Mouse (Mus musculus): ENCODE measurements around the gene Prr23a2. TPM values are rescaled to one million over a fixed set of nuclear protein-coding genes. Genes with fewer than 3 reads are reported as not detected.

The Prr23a2 gene
- total and polyA plus RNA-seq, 2 experiments from 2014 or later: not detected

DNA sequence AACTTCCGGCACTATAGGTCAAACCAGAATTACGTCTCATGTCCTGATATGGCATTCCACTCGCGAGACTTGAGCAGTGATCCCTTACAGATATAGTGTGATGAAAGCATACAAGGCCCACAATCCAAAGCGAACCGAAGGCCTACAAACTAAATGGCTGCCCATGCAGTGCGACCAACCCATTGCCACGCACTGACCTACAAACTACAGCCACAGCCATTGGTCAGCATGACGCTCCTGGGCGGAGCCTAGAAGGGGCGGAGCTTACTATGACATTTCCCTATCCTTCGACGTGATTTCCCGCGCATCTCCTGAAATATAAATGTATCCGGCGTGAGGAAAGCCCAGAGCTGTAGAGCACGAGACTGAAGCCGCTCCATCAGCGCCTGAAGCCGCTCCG lies 14.2 kb upstream of the Prr23a2 start, which contains the start of gene Prr23a1:
Gene Prr23a1 (plus strand): TSS at position 387 of the 400 bp plus-strand sequence.
- Histone ChIP-seq H3K27ac (ENCODE audit: low read depth) (no peak within 1 kb of the TSS), H3K9ac (replicated peaks; ENCODE audit: low read depth, low read length) (no peak within 1 kb of the TSS), H3K4me3 (ENCODE audit: low read depth, low read length) (no peak within 1 kb of the TSS), H3K27me3 (ENCODE audit: control insufficient read depth, insufficient read depth, low read length) (no peaks in the 10 kb centered on the region), H3K9me3 (replicated peaks; ENCODE audit: control insufficient read depth, low read length) (no peaks in the 10 kb centered on the region), H3K4me2 (ENCODE audit: low read depth, low read length) (peak within 1 kb of the TSS; percentile 4; the same call in 1 of the 2 replicates), H3K36me3 (replicated peaks; ENCODE audit: control insufficient read depth, insufficient read depth, low read length) (no peaks in the 10 kb centered on the region), H3K4me1 (ENCODE audit: control insufficient read depth, insufficient read depth) (no peaks in the 10 kb centered on the region)
- WGBS: 53% methylated on average over 22 of the region's 22 CpGs
- no peak for ATAC-seq (ENCODE audit: insufficient read depth, low read depth)
- DNase-seq (ENCODE audit: low spot score): no peak
- TF ChIP-seq EP300 (IDR thresholded peaks at IDR 0.05; ENCODE audit: low read depth) (no peak), CTCF (IDR thresholded peaks at IDR 0.05; ENCODE audit: low read depth) (no peak)

- TF ChIP-seq EP300 (IDR thresholded peaks at IDR 0.05; ENCODE audit: low read depth): no peak
- TF ChIP-seq CTCF (IDR thresholded peaks at IDR 0.05; ENCODE audit: low read depth): no peak; the same call in 1 of the 2 replicates
- no peaks in the 10 kb centered on the region for H3K4me1 ChIP-seq (ENCODE audit: control insufficient read depth, insufficient read depth)
- H3K4me2 ChIP-seq (ENCODE audit: low read depth, low read length): no peak overlapping the region
- 63% methylated on average over 3 of the region's 3 CpGs for WGBS
- peaks cover 5% of the 10 kb centered on the region; the same call in 1 of the 2 replicates for H3K27me3 ChIP-seq (ENCODE audit: control insufficient read depth, insufficient read depth, low read length)
- H3K27ac ChIP-seq (ENCODE audit: low read depth): no peak overlapping the region
- H3K4me3 ChIP-seq (ENCODE audit: low read depth, low read length): no peak overlapping the region
- no peaks in the 10 kb centered on the region for H3K9me3 ChIP-seq (replicated peaks; ENCODE audit: control insufficient read depth, low read length)
- DNase-seq (ENCODE audit: low spot score) (no peak), ATAC-seq (ENCODE audit: insufficient read depth, low read depth) (no peak)
- no peaks in the 10 kb centered on the region for H3K36me3 ChIP-seq (replicated peaks; ENCODE audit: control insufficient read depth, insufficient read depth, low read length)
- H3K9ac ChIP-seq (replicated peaks; ENCODE audit: low read depth, low read length): no peak overlapping the region
These were observed 7.2 kb downstream of the Prr23a2 start for GRCm38 (mm10) chr9:98863463-98863862.

GRCm38 (mm10) chr9:98864571-98864970 lies 8.3 kb downstream of the Prr23a2 start, which contains the start of gene Prr23a3:
Prr23a3 (plus strand) TSS chr9:98864767.
- DNase-seq (ENCODE audit: low spot score): no peak
- no peak within 1 kb of the TSS for H3K27ac ChIP-seq (ENCODE audit: low read depth)
- H3K4me3 ChIP-seq (ENCODE audit: low read depth, low read length): no peak within 1 kb of the TSS
- H3K27me3 ChIP-seq (ENCODE audit: control insufficient read depth, insufficient read depth, low read length): peaks cover 5% of the 10 kb centered on the region; the same call in 1 of the 2 replicates
- TF ChIP-seq EP300 (IDR thresholded peaks at IDR 0.05; ENCODE audit: low read depth): no peak
- TF ChIP-seq CTCF (IDR thresholded peaks at IDR 0.05; ENCODE audit: low read depth): no peak
- no peaks in the 10 kb centered on the region for H3K9me3 ChIP-seq (replicated peaks; ENCODE audit: control insufficient read depth, low read length)
- no peak within 1 kb of the TSS for H3K9ac ChIP-seq (replicated peaks; ENCODE audit: low read depth, low read length)
- no peak for ATAC-seq (ENCODE audit: insufficient read depth, low read depth)
- H3K4me1 ChIP-seq (ENCODE audit: control insufficient read depth, insufficient read depth): no peaks in the 10 kb centered on the region
- H3K4me2 ChIP-seq (ENCODE audit: low read depth, low read length): no peak within 1 kb of the TSS
- no peaks in the 10 kb centered on the region for H3K36me3 ChIP-seq (replicated peaks; ENCODE audit: control insufficient read depth, insufficient read depth, low read length)
- 35% methylated on average over 22 of the region's 22 CpGs for WGBS

DNA sequence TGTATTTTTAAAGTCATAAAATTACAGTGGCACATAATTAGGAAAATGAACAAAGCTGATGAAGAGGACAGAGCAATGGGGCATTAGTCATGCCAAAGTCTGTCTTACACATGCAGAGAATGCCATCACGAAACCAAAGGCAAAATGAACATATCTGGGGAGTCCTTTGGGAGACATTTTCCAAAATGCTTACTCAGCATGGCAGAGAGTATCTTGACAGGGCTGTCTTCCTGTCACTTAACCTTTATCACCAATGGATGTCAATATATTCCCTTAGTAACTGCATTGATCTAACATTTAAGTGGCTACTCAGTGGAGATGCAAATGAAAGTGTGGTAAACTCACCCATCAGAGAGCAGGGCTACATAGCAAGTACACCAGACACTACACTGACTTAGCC lies 45.2 kb downstream of the Prr23a2 start:
- 50% methylated on average over 1 of the region's 1 CpGs for WGBS
- no peak for ATAC-seq (ENCODE audit: insufficient read depth, low read depth)
- Histone ChIP-seq H3K27me3 (ENCODE audit: control insufficient read depth, insufficient read depth, low read length) (no peaks in the 10 kb centered on the region), H3K27ac (ENCODE audit: low read depth) (no peak overlapping the region), H3K9me3 (replicated peaks; ENCODE audit: control insufficient read depth, low read length) (peaks cover 12% of the 10 kb centered on the region; the same call in 1 of the 2 replicates), H3K4me1 (ENCODE audit: control insufficient read depth, insufficient read depth) (no peaks in the 10 kb centered on the region), H3K36me3 (replicated peaks; ENCODE audit: control insufficient read depth, insufficient read depth, low read length) (no peaks in the 10 kb centered on the region), H3K4me3 (ENCODE audit: low read depth, low read length) (no peak overlapping the region), H3K4me2 (ENCODE audit: low read depth, low read length) (no peak overlapping the region), H3K9ac (replicated peaks; ENCODE audit: low read depth, low read length) (no peak overlapping the region)
- no peak for DNase-seq (ENCODE audit: low spot score)
- TF ChIP-seq CTCF (IDR thresholded peaks at IDR 0.05; ENCODE audit: low read depth) (no peak), EP300 (IDR thresholded peaks at IDR 0.05; ENCODE audit: low read depth) (no peak)

GRCm38 (mm10) chr9:98902819-98903218 lies 46.5 kb downstream of the Prr23a2 start, which contains the start of gene 7420426K07Rik:
7420426K07Rik (plus strand) TSS chr9:98903119.
- H3K4me1 ChIP-seq (ENCODE audit: control insufficient read depth, insufficient read depth): no peaks in the 10 kb centered on the region
- no peak within 1 kb of the TSS for H3K27ac ChIP-seq (ENCODE audit: low read depth)
- H3K36me3 ChIP-seq (replicated peaks; ENCODE audit: control insufficient read depth, insufficient read depth, low read length): no peaks in the 10 kb centered on the region
- no peaks in the 10 kb centered on the region for H3K27me3 ChIP-seq (ENCODE audit: control insufficient read depth, insufficient read depth, low read length)
- H3K4me2 ChIP-seq (ENCODE audit: low read depth, low read length): no peak within 1 kb of the TSS
- TF ChIP-seq CTCF (IDR thresholded peaks at IDR 0.05; ENCODE audit: low read depth) (no peak), EP300 (IDR thresholded peaks at IDR 0.05; ENCODE audit: low read depth) (no peak)
- no peak within 1 kb of the TSS for H3K4me3 ChIP-seq (ENCODE audit: low read depth, low read length)
- DNase-seq (ENCODE audit: low spot score) (no peak), ATAC-seq (ENCODE audit: insufficient read depth, low read depth) (no peak)
- no peak within 1 kb of the TSS for H3K9ac ChIP-seq (replicated peaks; ENCODE audit: low read depth, low read length)
- no peaks in the 10 kb centered on the region for H3K9me3 ChIP-seq (replicated peaks; ENCODE audit: control insufficient read depth, low read length)
- WGBS: 81% methylated on average over 2 of the region's 2 CpGs

Other genes starting within 250 kb of the Prr23a2 start
- not detected in 2 replicates for gene Prr23a1, start 14.0 kb upstream of the Prr23a2 start, total RNA-seq (2014; rRNA removed; ENCODE audit: low replicate concordance)
- not detected in 2 replicates for gene Prr23a1, start 14.0 kb upstream of the Prr23a2 start, polyA plus RNA-seq (2015; fragmentation: Nextera tagmentation; extraction: Ambion mirVana)
- gene Prr23a3, start 8.3 kb downstream of the Prr23a2 start, total RNA-seq (2014; rRNA removed; ENCODE audit: low replicate concordance): not detected in 2 replicates
- not detected in 2 replicates for gene Prr23a3, start 8.3 kb downstream of the Prr23a2 start, polyA plus RNA-seq (2015; fragmentation: Nextera tagmentation; extraction: Ambion mirVana)
- gene 7420426K07Rik, start 46.6 kb downstream of the Prr23a2 start, total RNA-seq (2014; rRNA removed; ENCODE audit: low replicate concordance): not detected in 2 replicates
- not detected in 2 replicates for gene 7420426K07Rik, start 46.6 kb downstream of the Prr23a2 start, polyA plus RNA-seq (2015; fragmentation: Nextera tagmentation; extraction: Ambion mirVana)
- gene Foxl2, start 98.8 kb downstream of the Prr23a2 start, total RNA-seq (2014; rRNA removed; ENCODE audit: low replicate concordance): not detected in 2 replicates
- not detected in 2 replicates for gene Foxl2, start 98.8 kb downstream of the Prr23a2 start, polyA plus RNA-seq (2015; fragmentation: Nextera tagmentation; extraction: Ambion mirVana)
- 4.7 and 6.3 TPM in 2 replicates for gene Faim, start 129.9 kb downstream of the Prr23a2 start, total RNA-seq (2014; rRNA removed; ENCODE audit: low replicate concordance)
- 24.3 and 25.3 TPM in 2 replicates for gene Faim, start 129.9 kb downstream of the Prr23a2 start, polyA plus RNA-seq (2015; fragmentation: Nextera tagmentation; extraction: Ambion mirVana)
- not detected in 2 replicates for gene Gm1123, start 179.2 kb downstream of the Prr23a2 start, total RNA-seq (2014; rRNA removed; ENCODE audit: low replicate concordance)
- gene Gm1123, start 179.2 kb downstream of the Prr23a2 start, polyA plus RNA-seq (2015; fragmentation: Nextera tagmentation; extraction: Ambion mirVana): 0.07 TPM in 2 replicates